Mouse (Mus musculus) heart, postnatal 10 days (tissue): ENCODE measurements around the gene Rhox4a. TPM values are rescaled to one million over a fixed set of nuclear protein-coding genes. Genes with fewer than 3 reads are reported as not detected.
"Not testable (repeated sequence)": the region's sequence is repeated elsewhere in the genome, so short reads cannot be mapped to it uniquely, and the experiment has no call there.

Source experiments
- DNase-seq, 2 experiments: peaks; one replicate each; pipeline ENCODE4 v3.0.0; 2021
- intact Hi-C: fragments of 180-260 bp; cut with DNase I; formaldehyde crosslinking; loops from one replicate; pipeline ENCODE4 v1.15.1; 2025
- total RNA-seq, 2 experiments: library from RNA; stranded (reverse); gene quantifications; 2 replicates each; pipeline ENCODE4 v1.2.3; 2021

Rhox4a gene
- total RNA-seq = not detected

DNA sequence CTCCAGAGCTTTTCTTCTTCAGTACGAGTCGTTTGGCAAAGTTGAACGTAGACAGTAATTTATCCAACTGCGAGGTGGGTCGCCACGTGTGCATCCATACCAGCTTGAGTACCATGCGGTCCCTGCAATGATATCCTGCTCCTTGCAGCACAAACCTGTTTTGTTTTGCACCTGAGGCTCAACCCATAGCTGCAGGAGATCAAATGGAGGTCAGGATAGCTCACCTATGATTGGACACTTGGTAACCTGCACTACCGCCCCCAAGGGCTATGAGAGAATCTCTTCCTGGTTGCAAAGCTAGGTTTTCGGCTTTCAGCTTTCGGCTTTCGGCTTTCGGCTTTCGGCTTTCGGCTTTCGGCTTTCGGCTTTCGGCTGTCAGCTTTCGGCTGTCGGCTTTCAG lies at the start of gene Rhox4a:
TSS of gene Rhox4a (plus strand) at position 301 of the 400 bp plus-strand sequence.
- DNase-seq, intact Hi-C loops: not testable (repeated sequence)

DNA sequence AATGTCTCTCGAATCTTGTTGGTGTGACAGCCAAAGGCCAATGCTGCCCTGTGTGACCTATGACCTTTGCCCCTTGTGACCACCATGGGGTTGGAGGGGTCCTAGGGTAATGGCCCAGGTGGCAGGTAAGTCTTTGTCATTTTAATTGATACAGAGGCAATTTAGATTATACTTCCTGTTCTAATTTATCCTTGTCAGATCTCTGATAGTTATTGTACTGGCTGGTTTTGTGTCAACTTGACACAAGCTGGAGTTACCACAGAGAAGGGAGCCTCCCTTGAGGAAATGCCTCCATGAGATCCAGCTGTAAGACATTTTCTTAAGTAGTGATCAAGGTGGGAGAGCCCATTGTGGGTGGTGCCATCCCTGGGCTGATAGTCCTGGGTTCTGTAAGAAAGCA lies 43.0 kb upstream of the Rhox4a start, which contains the start of gene Rhox1:
TSS of gene Rhox1 (minus strand) at position 101 of the 400 bp plus-strand sequence.
- DNase-seq, intact Hi-C loops: not testable (repeated sequence)

DNA sequence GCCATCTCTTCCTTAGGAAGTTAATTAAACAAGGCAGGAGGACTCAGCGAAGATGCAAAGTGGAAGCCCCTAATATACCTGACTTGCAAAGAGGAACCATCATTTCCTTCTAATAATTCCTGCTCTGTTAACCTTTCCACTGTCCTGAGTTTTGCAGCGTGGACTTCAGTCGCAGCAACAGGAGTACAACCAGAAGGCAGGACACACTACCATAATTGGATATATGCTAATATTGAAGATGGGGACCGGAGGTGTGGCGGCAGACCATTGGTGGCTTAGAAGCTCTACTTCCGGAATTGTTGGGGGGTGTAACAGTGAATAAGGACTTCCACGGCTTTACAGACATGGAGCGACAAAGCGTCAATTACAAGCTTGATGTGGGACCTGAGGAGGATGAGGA lies 20.5 kb upstream of the Rhox4a start, which contains the start of gene Rhox2a:
TSS of gene Rhox2a (plus strand) at position 301 of the 400 bp plus-strand sequence.
- DNase-seq, intact Hi-C loops: not testable (repeated sequence)

DNA sequence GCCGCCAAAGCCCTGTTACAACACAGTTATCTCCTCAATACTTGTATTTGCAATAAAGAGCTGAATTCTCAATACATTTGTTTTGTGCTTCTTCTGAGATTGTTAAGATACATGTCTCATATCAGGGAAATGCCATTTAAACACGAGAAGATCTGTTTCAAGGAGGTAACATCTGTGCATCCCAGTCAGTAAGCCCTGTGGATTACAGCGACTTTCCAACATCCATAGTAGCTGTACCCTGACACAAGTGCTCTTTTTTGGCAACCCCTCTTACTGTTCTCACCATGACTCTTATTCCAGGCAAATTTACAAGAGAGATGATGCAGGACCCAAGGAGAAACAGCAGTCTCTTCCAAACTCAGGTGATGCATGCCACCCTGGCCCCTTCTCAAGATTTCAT lies 15.5 kb upstream of the Rhox4a start, which contains the start of gene Rhox3a:
TSS of gene Rhox3a (plus strand) at position 301 of the 400 bp plus-strand sequence.
- DNase-seq, intact Hi-C loops: not testable (repeated sequence)

Other genes starting within 250 kb of the Rhox4a start
- not detected for gene Sowahd, start 216.5 kb upstream of the Rhox4a start, total RNA-seq
- gene Rpl39, start 179.9 kb upstream of the Rhox4a start, total RNA-seq = 100 to 1,000 TPM; 487 to 510 TPM
- 1 to 10 TPM; 8.2 to 9.1 TPM for gene Upf3b, start 155.0 kb upstream of the Rhox4a start, total RNA-seq
- 10 to 100 TPM; 10.7 to 12.2 TPM for gene Nkap, start 138.5 kb upstream of the Rhox4a start, total RNA-seq
- not detected for gene Akap14, start 96.5 kb upstream of the Rhox4a start, total RNA-seq
- gene Ndufa1, start 74.2 kb upstream of the Rhox4a start, total RNA-seq = 100 to 1,000 TPM; 829 to 849 TPM
- gene Rnf113a1, start 74.1 kb upstream of the Rhox4a start, total RNA-seq = 1 to 10 TPM; 2.9 to 4.1 TPM
- not detected for gene Gm9, start 54.3 kb upstream of the Rhox4a start, total RNA-seq
- not detected for gene Rhox1, start 43.1 kb upstream of the Rhox4a start, total RNA-seq
- gene Rhox2a, start 20.4 kb upstream of the Rhox4a start, total RNA-seq = not detected
- gene Rhox3a, start 15.4 kb upstream of the Rhox4a start, total RNA-seq = not detected
- gene Rhox3a2, start 114.7 kb downstream of the Rhox4a start, total RNA-seq = not detected
- gene Rhox4a2, start 125.5 kb downstream of the Rhox4a start, total RNA-seq = not detected
- not detected for gene Rhox2b, start 146.7 kb downstream of the Rhox4a start, total RNA-seq
- not detected for gene Rhox4b, start 167.2 kb downstream of the Rhox4a start, total RNA-seq
- not detected for gene Rhox2c, start 188.3 kb downstream of the Rhox4a start, total RNA-seq
- not detected for gene Rhox3c, start 193.2 kb downstream of the Rhox4a start, total RNA-seq
- gene Rhox4c, start 215.0 kb downstream of the Rhox4a start, total RNA-seq = not detected
- gene Rhox2d, start 228.1 kb downstream of the Rhox4a start, total RNA-seq = not detected
- gene Rhox4d, start 249.0 kb downstream of the Rhox4a start, total RNA-seq = not detected